Mouse (Mus musculus): Measurements from ENCODE around the gene Usp2.

- no peak for TF ChIP-seq CTCF (conservative IDR thresholded peaks at IDR 0.05; ENCODE audit: low read length)
- TF ChIP-seq POU5F1 (IDR thresholded peaks at IDR 0.05; ENCODE audit: borderline replicate concordance, low read length), result no peak
These were observed 66.5 kb downstream of the Usp2 start for GRCm38 (mm10) chr9:44133287-44133686.
